Comparison of ENCODE assay signal across 9 mouse cellular contexts in the genomic region with DNA sequence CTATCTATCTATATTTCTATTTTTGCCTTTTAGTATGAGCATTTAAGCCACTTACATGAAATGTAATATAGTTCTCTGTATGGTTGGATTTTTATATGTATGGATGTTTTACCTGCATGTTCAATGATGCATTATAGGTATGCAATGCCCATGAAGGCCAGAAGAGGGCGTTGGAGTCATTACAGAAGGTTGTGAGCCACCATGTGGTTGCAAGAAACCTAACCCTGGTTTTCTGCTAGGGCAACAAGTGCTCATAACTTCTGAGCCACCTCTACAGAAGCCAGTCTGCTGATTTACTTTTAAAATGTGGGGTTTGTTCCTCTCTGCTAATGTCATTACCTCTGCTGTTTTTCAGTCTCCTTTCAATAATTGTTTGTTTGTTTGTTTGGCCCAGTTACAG. TPM values are rescaled to one million over a fixed set of nuclear protein-coding genes. Genes with fewer than 3 reads are reported as not detected.
DNase-seq lines count a peak whose midpoint lies in the region; ATAC-seq and TF ChIP-seq lines count a peak whose summit lies in the region.
"Had no signal": no experiment of that assay in that cellular context is flagged by ENCODE, and none has a peak within 500 bp of the region (broad histone marks: within the 10 kb centered on the region; RNA-seq: fewer than 3 reads in every experiment).

No protein-coding gene starts in this region.

- no peak for DNase-seq in ovary, postnatal 10 days (ENCODE audit: low spot score)
- DNase-seq in cerebellum, adult 11-12 months, result no peak
- DNase-seq: heart, postnatal 36 days had no signal

- no peaks in the 10 kb centered on the region for H3K36me3 ChIP-seq in intestine, postnatal 0 days (ENCODE audit: control insufficient read depth, insufficient read depth)
- no peaks in the 10 kb centered on the region for H3K36me3 ChIP-seq in intestine, embryonic 15.5 days
- no peaks in the 10 kb centered on the region for H3K36me3 ChIP-seq in ES-Bruce4 (ENCODE audit: control insufficient read depth, insufficient read depth, low read length, poor library complexity, severe bottlenecking)
- no peaks in the 10 kb centered on the region for H3K36me3 ChIP-seq in intestine, embryonic 16.5 days (ENCODE audit: control insufficient read depth, insufficient read depth, low read length)

- no peak for TF ChIP-seq EP300 in ES-Bruce4 (IDR thresholded peaks at IDR 0.05; ENCODE audit: insufficient read depth, low read depth, low read length)

- no peaks in the 10 kb centered on the region for H3K9me3 ChIP-seq in intestine, postnatal 0 days (ENCODE audit: control insufficient read depth)
- no peaks in the 10 kb centered on the region for H3K9me3 ChIP-seq in intestine, embryonic 15.5 days
- no peaks in the 10 kb centered on the region for H3K9me3 ChIP-seq in ES-Bruce4 (replicated peaks; ENCODE audit: control insufficient read depth, insufficient read depth, low read length, poor library complexity, severe bottlenecking)
- no peaks in the 10 kb centered on the region for H3K9me3 ChIP-seq in intestine, embryonic 16.5 days (ENCODE audit: control insufficient read depth, low read length)

- ATAC-seq in intestine, postnatal 0 days, result no peak
- no peak for ATAC-seq in intestine, embryonic 15.5 days
- ATAC-seq in common myeloid progenitor, adult 5-6 weeks (replicated peaks; ENCODE audit: low read depth, poor library complexity, severe bottlenecking), result peak; percentile 64
- peak; percentile 71 for ATAC-seq in megakaryocyte-erythroid progenitor cell, adult 5-6 weeks (replicated peaks; ENCODE audit: low FRiP score, low TSS enrichment, poor library complexity, severe bottlenecking)
- ATAC-seq in intestine, embryonic 16.5 days, result no peak

- no peak overlapping the region for H3K4me3 ChIP-seq in intestine, postnatal 0 days (ENCODE audit: low read depth, low read length)
- H3K4me3 ChIP-seq in intestine, embryonic 15.5 days (replicated peaks), result no peak overlapping the region
- no peak overlapping the region for H3K4me3 ChIP-seq in ES-Bruce4 (ENCODE audit: low read depth, low read length)
- H3K4me3 ChIP-seq in intestine, embryonic 16.5 days (ENCODE audit: low read length), result no peak overlapping the region

- no peak overlapping the region for H3K9ac ChIP-seq in intestine, postnatal 0 days (ENCODE audit: low read depth, low read length)
- no peak overlapping the region for H3K9ac ChIP-seq in intestine, embryonic 15.5 days
- no peak overlapping the region for H3K9ac ChIP-seq in ES-Bruce4 (ENCODE audit: low read depth, poor library complexity, severe bottlenecking)
- H3K9ac ChIP-seq in intestine, embryonic 16.5 days (ENCODE audit: low read depth, low read length), result no peak overlapping the region

- 0% methylated on average over 1 of the region's 1 CpGs for WGBS in intestine, postnatal 0 days
- 0% methylated on average over 1 of the region's 1 CpGs for WGBS in intestine, embryonic 15.5 days
- WGBS in intestine, embryonic 16.5 days, result 0% methylated on average over 1 of the region's 1 CpGs

- peak; percentile 72 for TF ChIP-seq CTCF in intestine, postnatal 0 days (IDR thresholded peaks at IDR 0.05; ENCODE audit: low read depth)
- TF ChIP-seq CTCF in ES-Bruce4 (IDR thresholded peaks at IDR 0.05; ENCODE audit: low read depth, low read length), result peak; percentile 52

- H3K27ac ChIP-seq in intestine, postnatal 0 days (ENCODE audit: low read depth, low read length), result no peak overlapping the region
- H3K27ac ChIP-seq in intestine, embryonic 15.5 days, result no peak overlapping the region
- no peak overlapping the region for H3K27ac ChIP-seq in ES-Bruce4 (ENCODE audit: insufficient read depth, low read length)
- H3K27ac ChIP-seq in intestine, embryonic 16.5 days (ENCODE audit: low read length), result no peak overlapping the region

- peaks cover 21% of the 10 kb centered on the region for H3K27me3 ChIP-seq in intestine, postnatal 0 days (replicated peaks; ENCODE audit: control insufficient read depth, insufficient read depth, low read length)
- H3K27me3 ChIP-seq in intestine, embryonic 15.5 days (replicated peaks), result peaks cover 25% of the 10 kb centered on the region
- H3K27me3 ChIP-seq in ES-Bruce4 (ENCODE audit: control insufficient read depth, insufficient read depth, low read length, poor library complexity, severe bottlenecking), result no peaks in the 10 kb centered on the region; the same call in 1 of the 2 replicates
- no peaks in the 10 kb centered on the region; the same call in 1 of the 2 replicates for H3K27me3 ChIP-seq in intestine, embryonic 16.5 days (replicated peaks; ENCODE audit: control insufficient read depth, insufficient read depth, low read length)

- H3K4me2 ChIP-seq in intestine, postnatal 0 days (replicated peaks; ENCODE audit: low read depth), result no peak overlapping the region
- no peak overlapping the region for H3K4me2 ChIP-seq in intestine, embryonic 15.5 days (replicated peaks)
- no peak overlapping the region for H3K4me2 ChIP-seq in intestine, embryonic 16.5 days (ENCODE audit: low read depth, low read length)

- H3K4me1 ChIP-seq in intestine, postnatal 0 days (replicated peaks; ENCODE audit: control insufficient read depth, insufficient read depth, low read length), result no peaks in the 10 kb centered on the region
- no peaks in the 10 kb centered on the region for H3K4me1 ChIP-seq in intestine, embryonic 15.5 days (replicated peaks)
- no peaks in the 10 kb centered on the region for H3K4me1 ChIP-seq in ES-Bruce4 (ENCODE audit: control insufficient read depth, insufficient read depth, low read length)
- no peaks in the 10 kb centered on the region for H3K4me1 ChIP-seq in intestine, embryonic 16.5 days (ENCODE audit: control insufficient read depth, insufficient read depth, low read length)

- TF ChIP-seq POLR2A in ES-Bruce4 (IDR thresholded peaks at IDR 0.05; ENCODE audit: insufficient read depth, low read length), result no peak

RNA-seq across cellular contexts. Expression of a gene that starts 12.2 kb away (rescaled TPM):
- polyA plus RNA-seq in intestine, postnatal 0 days (2015; fragmentation: Nextera tagmentation; extraction: Ambion mirVana), result 0.29 and 2.1 TPM in 2 replicates
- polyA plus RNA-seq in intestine, embryonic 15.5 days (2015; fragmentation: Nextera tagmentation; extraction: Ambion mirVana), result 1.3 and 1.4 TPM in 2 replicates
- 0.57 and 1.1 TPM in 2 replicates for polyA plus RNA-seq in ES-Bruce4 (2011; ENCODE audit: insufficient read depth, insufficient read length, low read depth, missing spikeins)
- not detected in 2 replicates for total RNA-seq in common myeloid progenitor, adult 5-6 weeks (2017)
- not detected in 2 replicates for total RNA-seq in megakaryocyte-erythroid progenitor cell, adult 5-6 weeks (2014; fragmentation: Nextera tagmentation)
- not detected in 2 replicates for total RNA-seq in megakaryocyte-erythroid progenitor cell, adult 5-6 weeks (2017)
- polyA plus RNA-seq in intestine, embryonic 16.5 days (2015; fragmentation: Nextera tagmentation; extraction: Ambion mirVana), result 0.10 and 0.18 TPM in 2 replicates
- total RNA-seq: heart, postnatal 36 days had no signal

RNA-seq across cellular contexts. Expression of a gene that starts 25.2 kb away (rescaled TPM):
- polyA plus RNA-seq in intestine, postnatal 0 days (2015; fragmentation: Nextera tagmentation; extraction: Ambion mirVana), result 1.9 and 2.5 TPM in 2 replicates
- polyA plus RNA-seq in intestine, embryonic 15.5 days (2015; fragmentation: Nextera tagmentation; extraction: Ambion mirVana), result 5.5 and 6.9 TPM in 2 replicates
- polyA plus RNA-seq in ES-Bruce4 (2011; ENCODE audit: insufficient read depth, insufficient read length, low read depth, missing spikeins), result 6.2 and 7.0 TPM in 2 replicates
- 3.4 and 4.1 TPM in 2 replicates for total RNA-seq in common myeloid progenitor, adult 5-6 weeks (2017)
- 4.8 and 9.6 TPM in 2 replicates for total RNA-seq in megakaryocyte-erythroid progenitor cell, adult 5-6 weeks (2014; fragmentation: Nextera tagmentation)
- 2.7 and 4.5 TPM in 2 replicates for total RNA-seq in megakaryocyte-erythroid progenitor cell, adult 5-6 weeks (2017)
- polyA plus RNA-seq in intestine, embryonic 16.5 days (2015; fragmentation: Nextera tagmentation; extraction: Ambion mirVana), result 4.1 and 4.2 TPM in 2 replicates

Comparison
In these comparisons a context has a peak if more than half of its experiments do, and no peak if none do; other contexts are left out.
1. ATAC-seq: peak in common myeloid progenitor, adult 5-6 weeks (single experiment) and megakaryocyte-erythroid progenitor cell, adult 5-6 weeks (single experiment); none in intestine, postnatal 0 days (single experiment), intestine, embryonic 15.5 days (single experiment) and intestine, embryonic 16.5 days (single experiment).